Mouse (Mus musculus): ENCODE measurements around the gene C3ar1. TPM values are rescaled to one million over a fixed set of nuclear protein-coding genes. Genes with fewer than 3 reads are reported as not detected.

Gene C3ar1
- polyA plus RNA-seq, 1 experiment from 2014 or later = 2.1 TPM

GRCm38 (mm10) chr6:122837539-122837938 is 18.4 kb downstream of the C3ar1 start:
- 94% methylated on average over 5 of the region's 5 CpGs for WGBS
- Histone ChIP-seq H3K9ac (ENCODE audit: low read depth, low read length) (no peak overlapping the region), H3K9me3 (ENCODE audit: control insufficient read depth, low read length) (no peaks in the 10 kb centered on the region), H3K4me2 (ENCODE audit: low read depth, low read length) (no peak overlapping the region), H3K4me3 (ENCODE audit: low read length) (no peak overlapping the region), H3K36me3 (ENCODE audit: control insufficient read depth, insufficient read depth, low read length) (peaks cover 34% of the 10 kb centered on the region), H3K27me3 (replicated peaks; ENCODE audit: control insufficient read depth, insufficient read depth, low read length) (no peaks in the 10 kb centered on the region), H3K27ac (ENCODE audit: low read length) (no peak overlapping the region), H3K4me1 (ENCODE audit: control insufficient read depth, insufficient read depth, low read length) (no peaks in the 10 kb centered on the region)
- no peak for ATAC-seq

GRCm38 (mm10) chr6:122836974-122837373 is 19.0 kb downstream of the C3ar1 start:
- no peak overlapping the region for H3K27ac ChIP-seq (ENCODE audit: low read length)
- H3K4me3 ChIP-seq (ENCODE audit: low read length) = no peak overlapping the region
- no peaks in the 10 kb centered on the region for H3K27me3 ChIP-seq (replicated peaks; ENCODE audit: control insufficient read depth, insufficient read depth, low read length)
- H3K36me3 ChIP-seq (ENCODE audit: control insufficient read depth, insufficient read depth, low read length) = peaks cover 34% of the 10 kb centered on the region
- H3K4me1 ChIP-seq (ENCODE audit: control insufficient read depth, insufficient read depth, low read length) = no peaks in the 10 kb centered on the region
- ATAC-seq = no peak
- no peak overlapping the region for H3K9ac ChIP-seq (ENCODE audit: low read depth, low read length)
- no peak overlapping the region for H3K4me2 ChIP-seq (ENCODE audit: low read depth, low read length)
- H3K9me3 ChIP-seq (ENCODE audit: control insufficient read depth, low read length) = no peaks in the 10 kb centered on the region
- 97% methylated on average over 3 of the region's 3 CpGs for WGBS

- Histone ChIP-seq H3K4me2 (ENCODE audit: low read depth, low read length) (no peak overlapping the region), H3K9me3 (ENCODE audit: control insufficient read depth, low read length) (no peaks in the 10 kb centered on the region), H3K4me3 (ENCODE audit: low read length) (no peak overlapping the region), H3K27me3 (replicated peaks; ENCODE audit: control insufficient read depth, insufficient read depth, low read length) (no peaks in the 10 kb centered on the region), H3K27ac (ENCODE audit: low read length) (no peak overlapping the region), H3K36me3 (ENCODE audit: control insufficient read depth, insufficient read depth, low read length) (peaks cover 30% of the 10 kb centered on the region), H3K4me1 (ENCODE audit: control insufficient read depth, insufficient read depth, low read length) (no peaks in the 10 kb centered on the region), H3K9ac (ENCODE audit: low read depth, low read length) (no peak overlapping the region)
- WGBS = 64% methylated on average over 4 of the region's 4 CpGs
- ATAC-seq = no peak
Measured at GRCm38 (mm10) chr6:122834365-122834764, 21.6 kb downstream of the C3ar1 start.

GRCm38 (mm10) chr6:122832880-122833279 is 23.1 kb downstream of the C3ar1 start:
- WGBS = 86% methylated on average over 7 of the region's 7 CpGs

GRCm38 (mm10) chr6:122828086-122828485 is 27.9 kb downstream of the C3ar1 start:
- Histone ChIP-seq H3K4me2 (ENCODE audit: low read depth, low read length) (no peak overlapping the region), H3K9me3 (ENCODE audit: control insufficient read depth, low read length) (no peaks in the 10 kb centered on the region), H3K36me3 (ENCODE audit: control insufficient read depth, insufficient read depth, low read length) (0 out of 2 replicates have a peak, but pooled peaks cover 1% of the 10 kb centered on the region), H3K9ac (ENCODE audit: low read depth, low read length) (no peak overlapping the region), H3K4me1 (ENCODE audit: control insufficient read depth, insufficient read depth, low read length) (peaks cover 21% of the 10 kb centered on the region), H3K27me3 (replicated peaks; ENCODE audit: control insufficient read depth, insufficient read depth, low read length) (no peaks in the 10 kb centered on the region), H3K4me3 (ENCODE audit: low read length) (no peak overlapping the region), H3K27ac (ENCODE audit: low read length) (no peak overlapping the region)
- WGBS = 50% methylated on average over 13 of the region's 13 CpGs
- no peak for ATAC-seq

More at GRCm38 (mm10) chr6:122832880-122833279, 23.1 kb downstream of the C3ar1 start:
- Histone ChIP-seq H3K9me3 (ENCODE audit: control insufficient read depth, low read length) (no peaks in the 10 kb centered on the region), H3K4me3 (ENCODE audit: low read length) (no peak overlapping the region), H3K27me3 (replicated peaks; ENCODE audit: control insufficient read depth, insufficient read depth, low read length) (no peaks in the 10 kb centered on the region), H3K27ac (ENCODE audit: low read length) (no peak overlapping the region), H3K36me3 (ENCODE audit: control insufficient read depth, insufficient read depth, low read length) (peaks cover 25% of the 10 kb centered on the region), H3K4me2 (ENCODE audit: low read depth, low read length) (no peak overlapping the region), H3K9ac (ENCODE audit: low read depth, low read length) (no peak overlapping the region), H3K4me1 (ENCODE audit: control insufficient read depth, insufficient read depth, low read length) (no peaks in the 10 kb centered on the region)
- no peak for ATAC-seq

GRCm38 (mm10) chr6:122825923-122826742 is 29.8 kb downstream of the C3ar1 start:
- Histone ChIP-seq H3K36me3 (ENCODE audit: control insufficient read depth, insufficient read depth, low read length) (no peaks in the 10 kb centered on the region), H3K4me2 (ENCODE audit: low read depth, low read length) (peak overlapping the region; percentile 90), H3K9ac (ENCODE audit: low read depth, low read length) (peak overlapping the region; percentile 73), H3K27me3 (replicated peaks; ENCODE audit: control insufficient read depth, insufficient read depth, low read length) (no peaks in the 10 kb centered on the region), H3K4me3 (ENCODE audit: low read length) (peak overlapping the region; percentile 51), H3K4me1 (ENCODE audit: control insufficient read depth, insufficient read depth, low read length) (peaks cover 31% of the 10 kb centered on the region), H3K9me3 (ENCODE audit: control insufficient read depth, low read length) (no peaks in the 10 kb centered on the region), H3K27ac (ENCODE audit: low read length) (peak overlapping the region; percentile 65)
- ATAC-seq = peak; percentile 95
- 3% methylated on average over 29 of the region's 29 CpGs for WGBS

GRCm38 (mm10) chr6:122825166-122825565 is 30.8 kb downstream of the C3ar1 start:
- Histone ChIP-seq H3K9ac (ENCODE audit: low read depth, low read length) (no peak overlapping the region; the same call in 1 of the 2 replicates), H3K9me3 (ENCODE audit: control insufficient read depth, low read length) (no peaks in the 10 kb centered on the region), H3K4me2 (ENCODE audit: low read depth, low read length) (no peak overlapping the region), H3K27me3 (replicated peaks; ENCODE audit: control insufficient read depth, insufficient read depth, low read length) (no peaks in the 10 kb centered on the region), H3K4me3 (ENCODE audit: low read length) (no peak overlapping the region), H3K27ac (ENCODE audit: low read length) (no peak overlapping the region), H3K36me3 (ENCODE audit: control insufficient read depth, insufficient read depth, low read length) (no peaks in the 10 kb centered on the region), H3K4me1 (ENCODE audit: control insufficient read depth, insufficient read depth, low read length) (peaks cover 38% of the 10 kb centered on the region)
- WGBS = 88% methylated on average over 9 of the region's 9 CpGs
- no peak for ATAC-seq

- H3K9me3 ChIP-seq (ENCODE audit: control insufficient read depth, low read length) = no peaks in the 10 kb centered on the region
- H3K27ac ChIP-seq (ENCODE audit: low read length) = no peak overlapping the region
- 64% methylated on average over 10 of the region's 10 CpGs for WGBS
- no peak for ATAC-seq
- no peaks in the 10 kb centered on the region for H3K36me3 ChIP-seq (ENCODE audit: control insufficient read depth, insufficient read depth, low read length)
- no peak overlapping the region for H3K4me2 ChIP-seq (ENCODE audit: low read depth, low read length)
- no peak overlapping the region for H3K4me3 ChIP-seq (ENCODE audit: low read length)
- H3K4me1 ChIP-seq (ENCODE audit: control insufficient read depth, insufficient read depth, low read length) = peaks cover 38% of the 10 kb centered on the region
- no peak overlapping the region for H3K9ac ChIP-seq (ENCODE audit: low read depth, low read length)
- H3K27me3 ChIP-seq (replicated peaks; ENCODE audit: control insufficient read depth, insufficient read depth, low read length) = no peaks in the 10 kb centered on the region
Measured at GRCm38 (mm10) chr6:122824086-122824485, 31.9 kb downstream of the C3ar1 start.

- H3K27me3 ChIP-seq (replicated peaks; ENCODE audit: control insufficient read depth, insufficient read depth, low read length) = no peaks in the 10 kb centered on the region
- peaks cover 38% of the 10 kb centered on the region for H3K4me1 ChIP-seq (ENCODE audit: control insufficient read depth, insufficient read depth, low read length)
- no peak overlapping the region for H3K9ac ChIP-seq (ENCODE audit: low read depth, low read length)
- H3K27ac ChIP-seq (ENCODE audit: low read length) = no peak overlapping the region
- H3K4me3 ChIP-seq (ENCODE audit: low read length) = no peak overlapping the region
- peak overlapping the region; percentile 67; the same call in 1 of the 2 replicates for H3K4me2 ChIP-seq (ENCODE audit: low read depth, low read length)
- 68% methylated on average over 9 of the region's 9 CpGs for WGBS
- H3K36me3 ChIP-seq (ENCODE audit: control insufficient read depth, insufficient read depth, low read length) = no peaks in the 10 kb centered on the region
- ATAC-seq = no peak
- H3K9me3 ChIP-seq (ENCODE audit: control insufficient read depth, low read length) = no peaks in the 10 kb centered on the region
Measured at GRCm38 (mm10) chr6:122821822-122822221, 34.1 kb downstream of the C3ar1 start.
